Mouse (Mus musculus) G1E (cell line): ENCODE measurements around the gene Gtf2ird1.

Experiments used
- CTCF ChIP-seq: IDR thresholded peaks from 2 replicates; pipeline ENCODE4 v1.5.1; 2012; ENCODE audit warnings: low read depth, low read length, inconsistent platforms, mixed read lengths
- GATA1 ChIP-seq: IDR thresholded peaks from 2 replicates; pipeline ENCODE4 v1.6.1; 2012; ENCODE audit warnings: borderline replicate concordance, low read length, inconsistent platforms, mixed read lengths

- TF ChIP-seq GATA1 (no peak), CTCF (no peak)
These were observed 10.6 kb downstream of the Gtf2ird1 start for GRCm38 (mm10) chr5:134445895-134446294.
